Comparison of ENCODE assay signal across 10 mouse cellular contexts in the genomic region with DNA sequence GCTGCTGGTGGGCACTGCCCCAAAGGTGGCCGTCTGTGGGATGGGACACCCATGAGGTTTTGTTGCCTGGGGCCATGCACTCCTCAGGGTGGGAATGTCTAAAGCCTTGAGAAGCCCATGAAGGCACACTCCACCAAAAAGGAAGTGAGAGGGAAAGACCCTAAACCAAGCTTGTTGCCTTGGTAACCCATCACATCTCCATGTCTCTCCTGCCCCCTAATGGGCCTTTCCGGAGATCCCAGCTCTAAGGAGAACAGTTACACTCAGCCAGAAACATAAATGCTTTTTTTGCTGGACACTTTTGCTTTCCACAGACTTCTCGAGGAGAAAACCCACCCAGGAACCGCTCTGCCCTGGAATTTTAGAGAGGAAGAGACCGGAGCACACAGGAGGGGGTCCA. TPM values are rescaled to one million over a fixed set of nuclear protein-coding genes. Genes with fewer than 3 reads are reported as not detected.
DNase-seq lines count a peak whose midpoint lies in the region; ATAC-seq and TF ChIP-seq lines count a peak whose summit lies in the region.
"Had no signal": no experiment of that assay in that cellular context is flagged by ENCODE, and none has a peak within 500 bp of the region (broad histone marks: within the 10 kb centered on the region; RNA-seq: fewer than 3 reads in every experiment).

No protein-coding gene starts in this region.

- no peak overlapping the region for H3K27ac ChIP-seq in forebrain, embryonic 14.5 days (ENCODE audit: low read depth, low read length)
- H3K27ac ChIP-seq in forebrain, embryonic 11.5 days (ENCODE audit: low read depth, low read length), result no peak overlapping the region
- H3K27ac ChIP-seq in forebrain, embryonic 16.5 days (ENCODE audit: low read length), result no peak overlapping the region

- intact Hi-C loops in left cerebral cortex, postnatal 4 days (cut with DNase I), result no loop called here

- H3K27me3 ChIP-seq in forebrain, embryonic 14.5 days (replicated peaks; ENCODE audit: control insufficient read depth, insufficient read depth, low read length), result no peaks in the 10 kb centered on the region
- H3K27me3 ChIP-seq in forebrain, embryonic 11.5 days (ENCODE audit: control insufficient read depth, insufficient read depth, low read length), result 0 out of 2 replicates have a peak, but pooled peaks cover 2% of the 10 kb centered on the region
- peaks cover 69% of the 10 kb centered on the region for H3K27me3 ChIP-seq in E14TG2a.4 (ENCODE audit: insufficient read depth, low read length)
- no peaks in the 10 kb centered on the region for H3K27me3 ChIP-seq in forebrain, embryonic 16.5 days (replicated peaks; ENCODE audit: control insufficient read depth, insufficient read depth, low read length)

- no peak overlapping the region for H3K4me2 ChIP-seq in forebrain, embryonic 14.5 days (ENCODE audit: low read length)
- no peak overlapping the region for H3K4me2 ChIP-seq in forebrain, embryonic 11.5 days (ENCODE audit: low read depth, low read length, severe bottlenecking)
- no peak overlapping the region for H3K4me2 ChIP-seq in forebrain, embryonic 16.5 days (ENCODE audit: low read length)

- WGBS in forebrain, embryonic 14.5 days, result 55% methylated on average over 5 of the region's 5 CpGs
- 50% methylated on average over 5 of the region's 5 CpGs for WGBS in forebrain, embryonic 11.5 days
- 62% methylated on average over 5 of the region's 5 CpGs for WGBS in forebrain, embryonic 16.5 days

- H3K4me3 ChIP-seq in forebrain, embryonic 14.5 days (ENCODE audit: low read depth, low read length), result no peak overlapping the region
- H3K4me3 ChIP-seq in forebrain, embryonic 11.5 days (ENCODE audit: low read depth, low read length), result no peak overlapping the region
- peak overlapping the region; percentile 78; the same call in 1 of the 2 replicates for H3K4me3 ChIP-seq in E14TG2a.4 (replicated peaks; ENCODE audit: low read length)
- no peak overlapping the region for H3K4me3 ChIP-seq in forebrain, embryonic 16.5 days (replicated peaks; ENCODE audit: low read length)

- no peaks in the 10 kb centered on the region for H3K36me3 ChIP-seq in forebrain, embryonic 14.5 days (ENCODE audit: control insufficient read depth, insufficient read depth, low read length)
- no peaks in the 10 kb centered on the region for H3K36me3 ChIP-seq in forebrain, embryonic 11.5 days (ENCODE audit: control insufficient read depth, insufficient read depth, low read length)
- no peaks in the 10 kb centered on the region for H3K36me3 ChIP-seq in E14TG2a.4 (ENCODE audit: insufficient read depth, low read length)
- H3K36me3 ChIP-seq in forebrain, embryonic 16.5 days (ENCODE audit: control insufficient read depth, insufficient read depth), result no peaks in the 10 kb centered on the region

- DNase-seq in forebrain, embryonic 14.5 days (ENCODE audit: low spot score), result peak; percentile 64
- DNase-seq in forebrain, embryonic 11.5 days (ENCODE audit: low spot score), result no peak
- peak; percentile 62 for DNase-seq in left cerebral cortex, postnatal 4 days
- no peak for DNase-seq in left cerebral cortex, adult 9 months (ENCODE audit: low spot score in 2 of 2)
- no peak for DNase-seq in testis, postnatal 10 days (ENCODE audit: low spot score)
- no peak for DNase-seq in natural killer cell, adult 2 months (ENCODE audit: low spot score in 2 of 2)
- DNase-seq: cerebellum, adult 8-10 months; liver had no signal

- no peaks in the 10 kb centered on the region for H3K9me3 ChIP-seq in forebrain, embryonic 14.5 days (replicated peaks; ENCODE audit: control insufficient read depth, low read length)
- no peaks in the 10 kb centered on the region for H3K9me3 ChIP-seq in forebrain, embryonic 11.5 days (ENCODE audit: control insufficient read depth, low read length)
- no peaks in the 10 kb centered on the region for H3K9me3 ChIP-seq in E14TG2a.4 (ENCODE audit: low read length)
- no peaks in the 10 kb centered on the region for H3K9me3 ChIP-seq in forebrain, embryonic 16.5 days (ENCODE audit: control insufficient read depth, low read length)

- no peaks in the 10 kb centered on the region; the same call in 1 of the 2 replicates for H3K4me1 ChIP-seq in forebrain, embryonic 14.5 days (ENCODE audit: control insufficient read depth, insufficient read depth, low read length)
- H3K4me1 ChIP-seq in forebrain, embryonic 11.5 days (replicated peaks; ENCODE audit: control insufficient read depth, insufficient read depth, low read length), result peaks cover 11% of the 10 kb centered on the region; the same call in 1 of the 2 replicates
- H3K4me1 ChIP-seq in E14TG2a.4 (replicated peaks; ENCODE audit: low read depth, low read length), result peaks cover 56% of the 10 kb centered on the region
- H3K4me1 ChIP-seq in forebrain, embryonic 16.5 days (replicated peaks; ENCODE audit: control insufficient read depth, insufficient read depth, low read length), result peaks cover 8% of the 10 kb centered on the region

- H3K9ac ChIP-seq in forebrain, embryonic 14.5 days (ENCODE audit: low read length), result no peak overlapping the region; the same call in 1 of the 2 replicates
- H3K9ac ChIP-seq in forebrain, embryonic 11.5 days (ENCODE audit: low read length), result no peak overlapping the region
- no peak overlapping the region for H3K9ac ChIP-seq in forebrain, embryonic 16.5 days (replicated peaks; ENCODE audit: low read depth, low read length)

- ATAC-seq in forebrain, embryonic 14.5 days, result 0 out of 2 replicates have a peak, but pooled peaks have one; percentile 34
- ATAC-seq in forebrain, embryonic 11.5 days (replicated peaks; ENCODE audit: low FRiP score), result no peak
- ATAC-seq in forebrain, embryonic 16.5 days, result peak; percentile 29; the same call in 1 of the 2 replicates

- TF ChIP-seq CTCF in E14TG2a.4 (conservative IDR thresholded peaks at IDR 0.05; ENCODE audit: low read length), result 0 out of 2 replicates have a peak, but pooled peaks have one; percentile 17

RNA-seq across cellular contexts. Expression of a gene that starts 10.5 kb away (rescaled TPM):
- 0.44 TPM in 1 of 2 replicates, not detected in the other for polyA plus RNA-seq in forebrain, embryonic 14.5 days (2014; fragmentation: Nextera tagmentation; extraction: Ambion mirVana)
- polyA plus RNA-seq in forebrain, embryonic 11.5 days (2014; fragmentation: Nextera tagmentation; extraction: Ambion mirVana), result 0.15 TPM in 1 of 2 replicates, not detected in the other
- total RNA-seq in left cerebral cortex, postnatal 4 days (2021), result 1 to 10 TPM; 2.8 to 5.8 TPM
- 0.27 and 0.70 TPM in 2 replicates for polyA plus RNA-seq in forebrain, embryonic 16.5 days (2015; fragmentation: Nextera tagmentation; extraction: Ambion mirVana)

Comparison
In these comparisons a context has a peak if more than half of its experiments do, and no peak if none do; other contexts are left out.
1. DNase-seq: peak in forebrain, embryonic 14.5 days (single experiment) and left cerebral cortex, postnatal 4 days (single experiment); none in forebrain, embryonic 11.5 days (single experiment), left cerebral cortex, adult 9 months (0 of 2), testis, postnatal 10 days (single experiment) and natural killer cell, adult 2 months (0 of 2).